Mouse (Mus musculus) cerebellum, postnatal 10 days (tissue): ENCODE measurements at regions not wholly inside any gene's neighbourhood (a gene's known extent, or its start where the extent isn't known, plus 50 kb on each side); places are given as distances from the start of the nearest gene placed in this dataset.
"Not testable (repeated sequence)": the region's sequence is repeated elsewhere in the genome, so short reads cannot be mapped to it uniquely, and the experiment has no call there.

ENCODE experiments used
- DNase-seq, 2 experiments: peaks; one replicate each; pipeline ENCODE4 v3.0.0; 2021; ENCODE audit warnings: mixed read lengths in 2 of 2

DNA sequence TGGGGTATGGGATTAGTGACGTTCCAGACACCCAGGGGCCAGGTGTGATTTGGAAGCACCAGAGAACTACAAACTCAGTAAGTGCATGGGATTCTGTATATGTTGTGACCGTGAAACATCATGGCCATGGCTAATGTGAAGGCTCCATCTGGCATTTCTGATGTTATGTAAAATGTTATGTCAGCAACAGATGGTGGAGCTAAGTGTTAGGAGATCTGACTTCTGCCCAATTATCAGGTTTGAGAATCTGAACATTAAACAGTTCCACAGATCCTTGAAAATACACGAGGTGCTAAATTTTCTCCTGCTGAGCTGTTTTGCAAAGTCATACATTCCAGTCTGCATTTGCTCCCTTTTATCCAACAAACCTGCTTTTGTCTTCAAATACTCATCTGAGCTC is 223.6 kb upstream of the Egfl6 start:
- no peak for DNase-seq

DNA sequence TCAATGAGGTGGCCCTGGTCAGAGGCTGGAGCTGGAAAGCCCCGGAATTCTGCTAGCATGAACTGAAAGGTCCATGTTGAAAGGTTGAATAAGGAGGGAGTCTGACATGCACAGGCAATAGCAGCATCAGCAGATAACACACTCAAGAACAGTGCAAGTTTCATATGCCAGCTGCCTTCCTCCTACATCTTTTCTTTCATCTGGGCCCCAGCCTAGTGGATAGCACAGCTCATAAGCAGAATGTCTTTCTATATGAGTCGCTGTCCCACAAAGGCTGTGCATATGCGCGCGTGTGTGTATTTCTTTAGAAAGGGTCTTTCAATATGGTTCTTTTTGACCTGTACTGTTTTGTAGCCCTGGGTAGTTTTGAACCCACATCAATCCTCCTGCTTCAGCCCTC is 222.7 kb upstream of the Egfl6 start:
- no peak for DNase-seq

DNA sequence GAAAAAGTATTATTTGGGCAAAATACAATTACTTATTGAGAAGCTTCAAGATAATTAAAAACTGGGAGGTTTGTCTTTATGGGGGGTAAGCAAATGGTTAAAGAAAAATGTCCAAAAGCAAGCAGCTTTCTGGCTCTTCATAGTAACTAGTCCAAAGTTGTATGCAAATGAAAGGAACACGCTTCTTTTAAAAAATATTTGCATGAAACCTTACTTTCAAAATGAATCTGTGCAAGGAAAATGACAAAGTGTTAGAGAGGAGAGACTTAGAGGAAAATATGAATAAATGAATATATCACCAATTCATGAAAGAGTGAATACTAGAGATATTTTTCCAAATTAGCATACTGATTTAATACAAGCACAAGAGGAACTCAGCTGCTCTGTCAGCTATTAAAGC is 220.4 kb upstream of the Egfl6 start:
- no peak for DNase-seq

DNA sequence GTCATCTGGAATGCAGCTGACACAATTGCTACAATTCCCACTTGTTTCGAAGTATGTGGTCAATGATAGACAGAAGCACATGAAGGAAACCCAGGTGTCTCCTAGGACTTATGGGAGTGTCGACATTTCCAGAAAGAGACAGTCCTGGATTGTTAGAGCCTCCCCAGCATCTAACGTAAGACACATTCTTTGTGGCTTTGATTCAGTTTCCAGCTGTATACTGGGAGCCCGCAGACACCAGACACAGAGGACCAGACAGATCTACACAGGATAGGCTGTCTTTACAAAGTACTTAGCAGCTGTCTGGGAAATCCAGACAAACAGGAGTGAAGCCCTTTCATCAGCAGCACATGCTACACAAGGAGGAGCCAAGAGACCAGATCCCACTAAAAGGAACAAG is 220.0 kb upstream of the Egfl6 start:
- DNase-seq: no peak

DNA sequence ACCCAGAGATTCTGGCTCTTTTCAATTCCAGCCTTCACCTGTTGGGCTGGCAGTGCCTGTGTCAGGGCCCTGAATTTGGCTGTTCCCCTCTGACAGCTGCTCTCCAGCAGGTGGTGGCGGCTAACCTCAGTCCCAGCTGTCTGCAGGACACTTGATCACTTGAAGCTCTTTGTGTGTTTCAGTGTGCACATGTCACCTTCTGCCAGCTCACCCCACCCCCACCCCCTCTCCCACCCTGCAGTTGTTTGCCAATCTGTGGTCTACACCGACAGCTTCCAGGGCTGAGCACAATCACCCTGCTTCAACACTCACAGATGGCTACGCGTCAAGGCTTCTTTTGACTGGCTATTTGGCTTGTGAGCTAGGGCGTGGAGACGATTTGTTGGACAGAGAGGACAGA is 217.7 kb upstream of the Egfl6 start:
- DNase-seq: peak; percentile 80 to 86

DNA sequence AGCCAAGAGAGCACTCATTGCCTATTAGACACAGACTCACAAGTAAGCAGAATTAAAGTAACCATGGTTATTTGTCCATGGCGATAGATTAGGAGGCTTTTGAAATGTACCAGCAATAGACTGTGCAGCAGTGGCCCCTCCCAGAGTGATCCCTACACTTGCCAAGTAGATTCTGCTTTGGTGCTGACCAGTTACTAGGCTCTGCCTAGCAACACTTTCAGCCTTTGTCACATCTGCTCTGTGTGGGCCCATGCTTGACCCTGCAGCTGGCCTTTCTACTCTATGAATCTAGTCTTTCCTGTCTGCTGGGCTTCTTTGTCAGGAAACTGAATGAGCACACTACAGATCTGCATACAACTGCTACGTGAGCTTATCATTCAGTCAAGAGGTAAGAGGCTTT is 215.5 kb upstream of the Egfl6 start:
- no peak for DNase-seq

DNA sequence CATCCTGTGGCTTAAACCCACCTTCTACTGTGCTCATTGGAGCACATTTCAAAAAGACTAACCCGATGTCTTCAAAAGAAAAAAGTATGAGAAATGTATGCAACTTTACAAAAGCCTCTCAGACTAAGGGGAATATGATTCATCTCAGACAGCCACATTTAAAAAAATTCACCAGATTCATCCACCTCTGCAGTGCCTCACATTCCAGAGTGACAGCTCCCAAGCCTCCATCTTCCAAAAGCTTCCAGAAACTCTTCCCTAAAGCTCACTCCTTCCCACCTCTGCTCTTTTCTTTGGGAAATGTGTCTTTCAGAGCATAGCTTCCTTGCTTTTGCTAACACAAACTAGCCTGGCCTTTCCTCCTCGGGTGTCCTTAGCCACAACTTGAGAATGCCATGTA is 210.1 kb upstream of the Egfl6 start:
- DNase-seq: no peak

DNA sequence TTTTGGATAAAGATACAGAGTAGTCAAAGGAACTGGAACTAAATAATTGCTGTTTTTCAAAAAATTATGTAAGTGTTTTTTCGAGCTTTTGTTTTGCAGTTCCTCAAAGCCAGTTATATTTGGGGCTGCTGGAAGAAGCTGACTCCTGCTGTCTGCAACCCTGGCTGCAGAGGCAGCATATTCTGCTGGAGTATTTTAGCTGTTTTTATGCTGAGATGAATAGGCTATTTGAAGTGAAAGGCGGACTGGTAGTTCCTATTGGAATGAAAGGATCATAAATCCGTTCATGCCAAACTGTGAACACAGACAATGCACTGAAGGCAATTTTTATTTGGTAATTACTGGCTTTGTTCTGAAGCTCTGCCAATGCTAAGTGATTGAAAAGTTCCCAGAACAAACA is 203.5 kb upstream of the Egfl6 start:
- no peak for DNase-seq

DNA sequence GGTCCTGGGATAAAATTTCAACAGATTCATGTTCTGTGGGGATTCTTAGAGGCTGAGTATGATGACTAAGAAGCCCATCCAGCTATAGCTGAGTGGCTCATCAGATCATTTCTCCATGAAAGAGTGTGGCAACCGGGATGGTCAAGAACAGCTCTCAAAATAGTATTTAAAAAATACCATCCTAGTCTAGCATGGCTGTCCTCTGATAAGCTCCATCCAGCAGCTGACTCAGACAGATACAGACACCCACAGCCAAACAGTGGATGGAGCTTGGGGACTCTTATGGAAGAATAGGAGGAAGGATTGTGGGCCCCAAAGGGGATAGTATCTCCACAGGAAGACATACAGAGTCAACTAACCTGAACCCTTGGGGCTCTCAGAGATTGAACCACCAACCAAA is 201.6 kb upstream of the Egfl6 start:
- DNase-seq: not testable (repeated sequence)

DNA sequence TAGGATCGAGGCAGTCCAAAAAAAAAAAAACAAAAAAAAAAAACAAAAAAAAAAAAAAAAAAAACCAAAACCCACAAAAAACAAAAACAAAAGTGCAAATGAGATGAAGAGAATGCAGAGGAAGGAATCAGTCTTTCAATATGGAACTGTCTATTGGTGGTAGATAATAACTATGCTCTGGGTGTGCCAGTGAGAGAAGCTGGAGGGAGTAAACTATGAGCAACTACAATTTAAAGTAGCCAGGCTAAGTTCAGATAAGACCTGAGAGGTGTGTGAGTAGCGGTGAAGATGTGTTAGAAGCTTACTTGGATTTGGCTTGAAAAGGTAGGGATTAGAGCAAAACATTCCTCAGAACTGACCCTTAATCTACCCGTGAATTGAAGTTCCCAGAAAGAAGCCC is 200.1 kb upstream of the Egfl6 start:
- DNase-seq: no peak

DNA sequence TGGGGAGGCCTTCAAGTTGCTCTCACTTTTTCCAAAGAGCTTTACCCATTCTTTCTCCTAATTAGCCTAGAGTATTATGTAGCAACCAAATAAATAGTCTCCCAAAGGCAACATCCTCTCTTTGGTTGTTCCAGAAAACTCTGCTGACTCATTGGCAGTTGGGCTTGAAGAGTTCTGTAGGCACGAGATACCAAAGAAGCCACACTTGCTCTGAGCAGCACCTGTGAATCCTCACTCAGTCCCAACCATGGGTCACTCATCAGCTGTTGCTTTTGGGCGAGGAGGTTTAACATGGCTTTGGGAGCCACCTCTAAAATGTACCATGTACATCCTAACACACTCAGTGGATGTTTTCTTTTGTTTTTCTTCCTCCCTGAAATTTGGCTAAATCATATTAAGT is 197.9 kb upstream of the Egfl6 start:
- no peak for DNase-seq

DNA sequence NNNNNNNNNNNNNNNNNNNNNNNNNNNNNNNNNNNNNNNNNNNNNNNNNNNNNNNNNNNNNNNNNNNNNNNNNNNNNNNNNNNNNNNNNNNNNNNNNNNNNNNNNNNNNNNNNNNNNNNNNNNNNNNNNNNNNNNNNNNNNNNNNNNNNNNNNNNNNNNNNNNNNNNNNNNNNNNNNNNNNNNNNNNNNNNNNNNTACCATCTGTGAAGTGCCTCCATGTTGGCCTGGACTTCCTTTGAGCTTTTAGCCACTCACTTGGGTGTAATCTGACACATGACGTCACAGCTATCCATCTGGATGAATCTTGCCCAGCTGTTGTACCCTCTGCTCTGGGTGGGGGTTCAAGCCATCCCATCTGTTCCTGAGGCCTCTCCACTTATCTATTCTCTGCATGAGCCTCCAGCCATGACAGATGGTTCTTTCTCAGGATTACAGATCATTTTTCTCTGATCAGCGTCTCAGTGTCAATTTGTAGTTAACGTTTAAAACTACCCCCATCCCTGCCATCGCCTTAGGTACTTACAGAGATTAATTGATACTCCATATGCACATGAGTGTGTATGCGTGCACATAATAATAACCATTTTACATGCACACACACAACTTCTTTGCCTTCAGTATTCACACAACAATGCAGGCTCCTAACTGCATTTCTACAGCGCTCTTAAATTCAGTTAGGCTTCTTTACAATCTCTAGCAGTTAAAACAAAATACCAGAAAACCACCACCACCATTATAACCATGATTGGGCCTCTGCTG is 194.0 kb upstream of the Egfl6 start:
- DNase-seq: peak; percentile 71 to 77

DNA sequence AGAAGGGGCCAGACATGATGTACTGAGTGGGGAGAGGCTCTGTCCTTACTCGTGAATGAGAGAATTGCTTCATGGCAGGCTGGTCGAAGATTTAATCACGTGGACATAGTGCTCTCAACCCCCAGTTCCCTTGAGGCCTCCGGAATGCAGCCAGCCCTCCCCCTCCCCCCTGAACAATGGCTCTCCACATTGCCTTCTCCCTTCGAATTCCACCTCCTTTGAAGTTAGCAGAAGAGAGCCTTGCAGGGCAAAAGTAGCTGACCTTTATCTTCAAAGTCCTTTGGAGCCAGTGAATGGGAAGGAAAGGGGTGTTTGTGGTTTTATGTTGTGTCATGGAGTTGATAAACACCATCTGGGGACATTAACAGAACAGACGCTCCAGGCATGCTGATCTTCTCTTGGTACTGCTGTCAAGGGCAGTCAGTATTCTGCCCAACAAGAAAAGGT is 187.9 kb upstream of the Egfl6 start:
- peak; percentile 54 to 59 for DNase-seq

DNA sequence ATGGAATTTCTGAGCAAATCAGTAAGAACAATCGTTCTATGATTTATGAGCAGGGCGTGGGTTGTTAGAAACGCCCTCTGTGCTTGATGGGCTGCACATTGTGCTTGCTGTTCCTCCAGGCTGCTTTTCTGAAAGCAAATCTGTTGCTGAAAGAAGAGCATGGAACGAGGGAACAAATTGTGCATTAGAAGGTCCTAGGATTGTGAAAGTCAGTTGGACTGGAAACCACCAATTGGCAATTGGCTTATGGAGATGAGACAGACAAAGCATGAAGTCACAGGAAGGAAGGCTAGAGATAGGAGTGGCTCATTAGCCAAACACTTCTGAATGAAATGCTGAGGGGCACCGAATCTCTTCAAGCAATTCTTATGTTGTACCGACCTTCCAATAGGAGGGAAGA is 181.5 kb upstream of the Egfl6 start:
- no peak for DNase-seq

DNA sequence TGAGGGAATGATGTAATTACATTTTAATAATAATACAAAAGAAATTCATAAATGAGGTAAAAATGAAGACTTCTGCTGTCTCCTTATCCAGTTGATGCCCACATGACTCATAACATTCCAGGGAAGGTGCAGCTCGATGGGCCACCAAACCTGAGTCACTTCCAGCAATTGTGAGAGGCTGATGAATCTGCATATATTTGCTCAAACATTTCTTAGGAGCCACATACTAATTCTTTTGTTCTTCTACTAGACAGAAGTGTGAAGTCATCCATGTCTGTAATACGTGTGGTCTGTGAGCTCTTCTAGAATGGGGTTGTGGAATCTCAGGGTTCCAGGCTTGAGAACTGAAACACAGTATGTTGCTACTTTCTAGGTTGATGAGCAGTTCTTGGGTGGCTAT is 180.1 kb upstream of the Egfl6 start:
- DNase-seq: no peak

DNA sequence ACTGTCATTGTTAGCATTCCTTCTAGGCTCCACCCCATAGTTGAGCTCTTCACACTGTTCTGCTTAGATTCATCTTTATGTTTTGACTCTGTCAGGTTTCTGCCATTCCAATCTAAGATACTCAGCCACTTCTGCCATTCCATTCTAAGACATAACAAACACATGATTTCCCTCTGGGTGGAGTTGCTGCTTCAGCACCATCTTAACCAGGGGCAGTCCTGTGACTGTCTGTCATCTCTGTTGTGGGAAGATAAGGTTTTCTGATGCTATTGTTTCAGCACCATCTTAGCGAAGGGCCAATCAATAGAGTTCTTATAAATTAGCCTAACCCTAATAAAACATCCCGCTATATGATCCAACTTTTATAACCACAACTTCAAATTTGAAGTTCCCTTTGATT is 176.6 kb upstream of the Egfl6 start:
- no peak for DNase-seq

DNA sequence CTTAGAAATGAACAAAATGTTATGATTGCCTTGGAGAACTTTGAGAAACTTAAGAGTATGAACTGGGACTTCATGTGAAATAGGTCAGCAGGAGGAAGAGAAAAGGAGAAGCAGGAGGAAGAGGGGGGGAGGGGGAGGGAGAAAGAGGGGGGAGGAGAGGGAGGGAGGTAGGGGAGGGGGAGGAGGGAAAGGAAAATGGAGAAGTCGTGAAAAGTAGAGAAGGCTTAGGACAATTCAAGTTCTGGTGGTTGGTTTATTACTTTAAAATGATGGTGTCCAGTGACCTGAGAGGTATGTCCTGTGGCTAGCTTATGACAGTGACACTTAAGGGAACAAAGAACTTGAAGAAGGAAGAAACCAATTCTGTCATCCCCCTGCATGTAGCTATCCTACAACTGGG is 171.6 kb upstream of the Egfl6 start:
- DNase-seq: no peak

DNA sequence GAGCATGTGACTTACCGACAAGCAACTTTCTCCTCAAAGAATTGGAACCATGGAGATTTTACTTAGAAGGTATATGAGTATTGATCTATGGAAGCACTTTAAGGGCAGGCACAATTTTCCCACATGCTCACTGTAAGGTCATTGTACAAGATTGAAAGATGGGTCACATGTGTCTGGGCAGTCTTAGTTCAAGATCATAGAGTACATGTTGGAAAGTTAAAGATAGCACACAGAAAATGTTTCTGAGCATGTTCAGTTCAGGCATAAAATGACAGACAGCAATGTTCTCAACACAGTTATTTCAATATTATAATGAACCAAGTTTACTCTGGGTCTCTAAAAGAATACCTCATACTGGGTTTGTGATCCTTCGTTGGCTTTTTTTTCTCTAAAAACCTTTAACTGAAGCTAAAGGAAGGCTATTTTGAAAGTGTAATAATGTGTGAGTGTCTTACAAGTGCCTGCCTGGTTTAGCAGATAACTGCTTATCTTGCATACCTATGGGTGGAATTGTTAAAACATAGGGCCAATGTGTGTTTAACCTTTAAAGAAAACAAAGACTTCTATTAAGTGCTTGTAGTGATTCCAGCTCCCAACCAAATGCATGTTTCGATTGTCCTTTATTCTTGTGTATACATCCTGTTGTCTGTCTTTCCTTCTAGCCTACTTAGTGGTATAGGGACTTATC is 169.6 kb upstream of the Egfl6 start:
- DNase-seq: no peak

DNA sequence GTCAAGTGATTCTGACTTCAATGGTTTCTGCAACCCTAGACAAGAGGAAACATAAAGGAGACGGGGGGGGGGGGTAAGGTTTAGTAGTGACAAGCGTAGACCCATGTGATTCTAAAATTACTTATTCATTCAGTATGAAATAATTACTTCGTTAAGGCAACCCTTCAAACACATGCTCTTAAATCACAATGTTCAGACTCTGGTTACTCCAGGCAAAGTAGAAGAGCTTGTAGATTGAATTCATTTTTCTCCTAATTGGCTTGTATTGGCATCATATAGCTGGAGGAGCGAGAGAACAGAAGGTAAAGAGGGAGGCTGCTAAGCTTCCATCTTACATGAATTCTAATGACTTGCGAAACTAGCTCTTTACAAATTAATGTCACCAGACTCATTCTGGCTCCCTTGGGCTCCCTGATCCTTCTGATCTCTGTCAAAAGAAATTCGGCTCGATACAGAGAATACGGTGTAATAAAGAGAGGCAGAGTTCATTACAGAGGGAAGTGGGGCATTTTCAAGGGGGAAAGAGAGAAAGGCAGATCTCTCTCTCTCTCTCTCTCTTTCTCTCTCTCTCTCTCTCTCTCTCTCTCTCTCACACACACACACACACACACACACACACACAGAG is 163.6 kb upstream of the Egfl6 start:
- DNase-seq: no peak

DNA sequence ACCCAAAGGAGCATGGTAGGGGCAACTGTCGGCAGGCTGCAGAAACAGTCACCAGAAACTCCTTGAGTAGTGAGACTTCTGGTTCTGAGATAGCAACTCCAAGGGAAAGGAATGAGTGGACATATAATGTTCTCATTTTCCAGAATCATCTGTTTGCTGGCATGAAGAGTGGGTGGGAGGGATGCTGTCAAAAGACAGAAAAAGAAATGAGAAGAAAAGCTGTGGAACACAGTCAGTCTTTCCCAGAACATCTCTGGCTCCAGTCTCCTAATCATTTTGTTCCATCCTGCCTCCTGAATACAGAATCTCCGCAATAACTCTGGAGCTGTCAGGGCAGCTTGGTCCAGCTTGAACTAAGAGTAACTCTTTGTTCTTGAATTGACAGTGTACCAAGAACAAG is 145.8 kb upstream of the Egfl6 start:
- DNase-seq: no peak

DNA sequence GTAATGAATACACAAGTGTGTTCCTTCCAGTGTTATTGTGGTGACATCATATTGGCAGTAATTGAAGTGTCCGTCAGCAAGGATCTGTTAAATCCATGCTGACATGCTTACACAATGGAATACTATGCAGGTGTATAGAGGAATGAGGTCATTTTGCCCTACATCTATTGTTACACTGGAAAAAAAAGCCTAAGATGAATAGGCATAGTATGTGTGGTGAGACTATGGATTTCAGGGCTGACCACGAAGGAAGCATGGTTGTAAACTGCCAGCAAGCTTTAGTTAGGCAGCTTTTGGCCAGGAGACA is 143.1 kb upstream of the Egfl6 start:
- DNase-seq: no peak

DNA sequence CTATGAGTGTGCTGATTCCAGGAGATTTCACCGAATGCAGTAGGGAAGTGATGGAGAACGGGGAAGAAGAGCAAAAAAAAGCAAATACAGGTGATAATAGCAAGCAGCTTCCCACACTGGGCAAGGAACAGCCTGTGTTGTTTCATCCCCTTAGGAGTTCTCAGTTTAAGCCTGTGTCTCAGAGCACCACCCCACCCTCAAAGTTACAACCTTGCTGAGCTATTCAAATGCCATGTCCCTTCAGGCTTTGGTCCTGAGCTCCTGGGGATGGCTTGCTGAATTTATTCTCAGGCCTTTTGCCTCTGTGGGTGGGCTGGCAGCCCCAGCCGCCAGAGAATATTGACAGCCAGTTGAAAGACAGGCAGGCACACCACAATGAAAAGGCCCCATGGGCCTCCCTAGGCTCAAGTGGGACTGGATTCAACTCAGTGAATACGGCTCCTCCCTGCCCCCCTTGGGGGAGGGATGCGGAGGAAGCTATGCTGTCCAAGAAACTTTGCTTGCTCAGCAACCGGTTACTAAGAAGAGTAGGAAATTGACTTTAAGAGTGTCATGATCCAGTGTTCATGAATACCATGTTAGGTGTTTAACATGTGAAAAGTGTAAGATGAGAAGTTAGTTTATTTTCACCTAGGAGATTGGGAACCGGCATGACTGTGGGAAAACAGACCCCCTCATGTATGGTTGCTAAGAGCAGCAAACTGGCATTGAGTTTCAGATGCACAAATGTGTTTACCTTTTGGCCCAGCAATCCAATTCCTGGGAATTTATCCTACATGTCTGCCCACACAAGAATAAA is 142.5 kb upstream of the Egfl6 start:
- DNase-seq: peak in 1 of 2 experiments; percentile 29

DNA sequence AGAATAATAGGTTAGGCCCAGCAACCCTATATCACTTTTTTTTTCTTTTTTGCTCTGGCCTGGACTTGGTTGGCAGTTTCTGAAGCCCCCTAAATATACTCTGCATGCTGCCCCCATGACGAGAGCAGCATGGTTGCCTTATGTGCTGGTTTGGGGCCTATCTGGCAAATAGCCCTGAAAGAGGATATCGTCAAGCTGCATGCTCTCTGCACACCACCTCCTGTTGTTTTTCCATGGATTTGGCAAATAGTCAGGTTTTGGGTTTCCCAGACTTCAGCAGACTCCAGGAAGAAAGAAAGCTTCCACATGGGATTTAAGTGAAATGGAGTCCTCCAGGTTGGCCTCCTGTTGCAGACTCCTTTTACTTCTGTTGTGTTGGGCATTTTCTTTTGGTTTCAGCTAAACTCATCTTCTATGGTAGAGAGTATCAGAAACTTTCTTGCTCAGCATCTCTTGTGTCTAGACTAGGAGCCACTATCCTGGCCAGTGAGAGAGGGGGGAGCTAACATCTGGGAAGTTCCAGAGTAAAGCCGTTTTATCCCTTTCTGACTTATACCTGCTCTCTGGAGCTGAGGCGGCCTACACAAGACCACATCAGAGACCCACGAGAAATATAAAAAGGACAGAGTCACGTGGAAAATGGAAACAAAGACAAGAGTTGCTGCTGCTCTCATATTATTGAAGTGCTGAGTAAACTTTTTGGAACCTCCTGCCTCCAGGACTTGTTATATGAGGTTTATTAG is 140.4 kb upstream of the Egfl6 start:
- DNase-seq: peak; percentile 9 to 18
